Mouse (Mus musculus) stomach, postnatal 0 days (tissue): ENCODE measurements around the gene Phlda1. TPM values are rescaled to one million over a fixed set of nuclear protein-coding genes. Genes with fewer than 3 reads are reported as not detected.
A peak's percentile ranks its signal among the peaks of the same experiment; 100 is the strongest.

Source experiments
- ATAC-seq: fragments of 200-750 bp; cut with Nextera tagmentation; 2 replicates; pipeline ENCODE4 v1.8.0; 2017; ENCODE audit not compliant: low FRiP score, low TSS enrichment
- DNase-seq: peaks from one replicate; pipeline ENCODE4 v3.0.0-alpha.2; 2016; ENCODE audit warnings: low spot score
- H3K27ac ChIP-seq: fragments of 300-500 bp; sonication (generic); replicated peaks from 2 replicates; pipeline ENCODE4 v1.5.1; 2014; ENCODE audit warnings: mild to moderate bottlenecking, control low read depth
- H3K27me3 ChIP-seq: fragments of 300-500 bp; sonication (generic); 2 replicates; pipeline ENCODE4 v1.6.1; 2014; ENCODE audit warnings: low read length; ENCODE audit not compliant: control insufficient read depth, insufficient read depth
- H3K36me3 ChIP-seq: fragments of 300-500 bp; sonication (generic); 2 replicates; pipeline ENCODE4 v1.6.1; 2014; ENCODE audit warnings: low read length, mixed read lengths; ENCODE audit not compliant: control insufficient read depth, insufficient read depth
- H3K4me1 ChIP-seq: fragments of 300-500 bp; sonication (generic); replicated peaks from 2 replicates; pipeline ENCODE4 v1.6.1; 2014; ENCODE audit warnings: antibody characterized with exemption; ENCODE audit not compliant: control insufficient read depth, insufficient read depth
- H3K4me2 ChIP-seq: fragments of 300-500 bp; sonication (generic); replicated peaks from 2 replicates; pipeline ENCODE4 v1.6.1; 2014; ENCODE audit warnings: low read depth, mild to moderate bottlenecking, control low read depth, moderate library complexity
- H3K4me3 ChIP-seq: fragments of 300-500 bp; sonication (generic); 2 replicates; pipeline ENCODE4 v1.5.1; 2014; ENCODE audit warnings: low read depth, low read length, control low read depth
- H3K9ac ChIP-seq: fragments of 300-500 bp; sonication (generic); 2 replicates; pipeline ENCODE4 v1.6.1; 2014; ENCODE audit warnings: mild to moderate bottlenecking, low read length, control low read depth, mixed read lengths
- H3K9me3 ChIP-seq: fragments of 300-500 bp; sonication (generic); 2 replicates; pipeline ENCODE4 v1.6.1; 2016; ENCODE audit warnings: low read length; ENCODE audit not compliant: control insufficient read depth
- CTCF ChIP-seq: IDR thresholded peaks from 2 replicates; pipeline ENCODE4 v1.5.1; 2016; ENCODE audit warnings: antibody characterized with exemption, low read depth, mild to moderate bottlenecking, moderate library complexity
- EP300 ChIP-seq: optimal IDR thresholded peaks from 2 replicates; pipeline ENCODE3; 2016; ENCODE audit warnings: antibody characterized with exemption
- WGBS: fragments of 180-500 bp; shearing (Covaris S2); extraction: QIAGEN DNeasy Blood & Tissue Kit; methylation state at CpG from one replicate; pipeline ENCODE4 v1.1.7; 2014; 5-methylcytosine and 5-hydroxymethylcytosine counted together
- polyA plus RNA-seq: library from polyadenylated mRNA; unstranded; fragments of >200 nt; fragmentation: Nextera tagmentation; extraction: Ambion mirVana; gene quantifications from 2 replicates; pipeline ENCODE4 v1.2.1, GENCODE M21; 2015

Gene Phlda1
- polyA plus RNA-seq, 1 experiment from 2014 or later, result 29.6 TPM

- H3K4me3 ChIP-seq, result no peak overlapping the region
- no peaks in the 10 kb centered on the region for H3K9me3 ChIP-seq
- WGBS, result 85% methylated on average over 12 of the region's 12 CpGs
- ATAC-seq (no peak), DNase-seq (no peak)
- no peak overlapping the region for H3K9ac ChIP-seq
- no peaks in the 10 kb centered on the region for H3K27me3 ChIP-seq
- H3K36me3 ChIP-seq, result no peaks in the 10 kb centered on the region
- H3K4me2 ChIP-seq, result no peak overlapping the region
- no peak for TF ChIP-seq EP300
- TF ChIP-seq CTCF, result no peak
- no peaks in the 10 kb centered on the region for H3K4me1 ChIP-seq
- no peak overlapping the region for H3K27ac ChIP-seq
These were observed 17.8 kb downstream of the Phlda1 start for GRCm38 (mm10) chr10:111523894-111524293.

GRCm38 (mm10) chr10:111527057-111527456, 21.0 kb downstream of the Phlda1 start:
- ATAC-seq (peak; percentile 33; the same call in 1 of the 2 replicates), DNase-seq (no peak)
- Histone ChIP-seq H3K9me3 (no peaks in the 10 kb centered on the region), H3K27ac (no peak overlapping the region; the same call in 1 of the 2 replicates), H3K36me3 (no peaks in the 10 kb centered on the region), H3K27me3 (no peaks in the 10 kb centered on the region), H3K4me2 (no peak overlapping the region), H3K9ac (no peak overlapping the region), H3K4me3 (no peak overlapping the region), H3K4me1 (no peaks in the 10 kb centered on the region)
- no peak for TF ChIP-seq EP300
- no peak for TF ChIP-seq CTCF
- 62% methylated on average over 5 of the region's 5 CpGs for WGBS

- Histone ChIP-seq H3K27ac (no peak overlapping the region; the same call in 1 of the 2 replicates), H3K9ac (no peak overlapping the region), H3K4me1 (no peaks in the 10 kb centered on the region), H3K4me2 (no peak overlapping the region), H3K9me3 (no peaks in the 10 kb centered on the region), H3K4me3 (no peak overlapping the region), H3K27me3 (no peaks in the 10 kb centered on the region), H3K36me3 (no peaks in the 10 kb centered on the region)
- ATAC-seq (peak; percentile 93), DNase-seq (no peak)
- TF ChIP-seq CTCF (no peak), EP300 (no peak)
- 57% methylated on average over 7 of the region's 7 CpGs for WGBS
These were observed 21.5 kb downstream of the Phlda1 start for GRCm38 (mm10) chr10:111527613-111528012.

GRCm38 (mm10) chr10:111528283-111528682, 22.2 kb downstream of the Phlda1 start:
- Histone ChIP-seq H3K27me3 (no peaks in the 10 kb centered on the region), H3K4me3 (no peak overlapping the region), H3K36me3 (no peaks in the 10 kb centered on the region), H3K4me2 (no peak overlapping the region), H3K4me1 (no peaks in the 10 kb centered on the region), H3K9me3 (no peaks in the 10 kb centered on the region), H3K9ac (no peak overlapping the region), H3K27ac (no peak overlapping the region)
- no peak for DNase-seq
- peak; percentile 57 for ATAC-seq
- WGBS, result 37% methylated on average over 4 of the region's 4 CpGs
- no peak for TF ChIP-seq EP300
- no peak for TF ChIP-seq CTCF

GRCm38 (mm10) chr10:111530398-111530797, 24.3 kb downstream of the Phlda1 start:
- no peaks in the 10 kb centered on the region for H3K9me3 ChIP-seq
- no peak overlapping the region for H3K9ac ChIP-seq
- no peaks in the 10 kb centered on the region for H3K27me3 ChIP-seq
- DNase-seq, result no peak
- H3K27ac ChIP-seq, result no peak overlapping the region
- WGBS, result 51% methylated on average over 7 of the region's 7 CpGs
- no peaks in the 10 kb centered on the region for H3K36me3 ChIP-seq
- H3K4me3 ChIP-seq, result no peak overlapping the region
- TF ChIP-seq EP300, result no peak
- TF ChIP-seq CTCF, result no peak
- no peak overlapping the region for H3K4me2 ChIP-seq
- ATAC-seq, result peak; percentile 37; the same call in 1 of the 2 replicates
- H3K4me1 ChIP-seq, result no peaks in the 10 kb centered on the region

- H3K27ac ChIP-seq, result no peak overlapping the region
- ATAC-seq, result no peak
- no peaks in the 10 kb centered on the region for H3K27me3 ChIP-seq
- H3K4me2 ChIP-seq, result no peak overlapping the region
- TF ChIP-seq CTCF, result no peak
- no peak for TF ChIP-seq EP300
- H3K9ac ChIP-seq, result no peak overlapping the region
- no peaks in the 10 kb centered on the region for H3K36me3 ChIP-seq
- H3K4me3 ChIP-seq, result no peak overlapping the region
- no peaks in the 10 kb centered on the region; the same call in 1 of the 2 replicates for H3K4me1 ChIP-seq
- H3K9me3 ChIP-seq, result no peaks in the 10 kb centered on the region
- DNase-seq, result no peak
- whole genome bisulfite sequencing, result 59% methylated on average over 8 of the region's 8 CpGs
These were observed 28.6 kb downstream of the Phlda1 start for GRCm38 (mm10) chr10:111534691-111535090.
